Mouse (Mus musculus) forebrain, postnatal 0 days (tissue): Measurements from ENCODE around the gene Crybg2. TPM values are rescaled to one million over a fixed set of nuclear protein-coding genes. Genes with fewer than 3 reads are reported as not detected.

Experiments used
- ATAC-seq: fragments of 200-750 bp; cut with Nextera tagmentation; 2 replicates; pipeline ENCODE4 v1.8.0; 2017; ENCODE audit warnings: mild to moderate bottlenecking, moderate library complexity
- DNase-seq: peaks from one replicate; pipeline ENCODE4 v3.0.0-alpha.2; 2015
- H3K27ac ChIP-seq: fragments of 300-500 bp; sonication (generic); 2 replicates; pipeline ENCODE4 v1.5.1; 2014; ENCODE audit warnings: low read depth, mild to moderate bottlenecking, antibody characterized with exemption, low read length, moderate library complexity, mixed read lengths
- H3K27me3 ChIP-seq: fragments of 300-500 bp; sonication (generic); 2 replicates; pipeline ENCODE4 v1.6.1; 2014; ENCODE audit warnings: mild to moderate bottlenecking, low read length, mixed read lengths; ENCODE audit not compliant: insufficient read depth
- H3K36me3 ChIP-seq: fragments of 300-500 bp; sonication (generic); 2 replicates; pipeline ENCODE4 v1.6.1; 2014; ENCODE audit warnings: mild to moderate bottlenecking, moderate library complexity; ENCODE audit not compliant: insufficient read depth
- H3K4me1 ChIP-seq: fragments of 300-500 bp; sonication (generic); 2 replicates; pipeline ENCODE4 v1.6.1; 2014; ENCODE audit warnings: antibody characterized with exemption; ENCODE audit not compliant: insufficient read depth
- H3K4me2 ChIP-seq: fragments of 300-500 bp; sonication (generic); 2 replicates; pipeline ENCODE4 v1.6.1; 2014; ENCODE audit warnings: low read depth, mild to moderate bottlenecking, moderate library complexity
- H3K4me3 ChIP-seq: fragments of 300-500 bp; sonication (generic); 2 replicates; pipeline ENCODE4 v1.5.1; 2014; ENCODE audit warnings: low read depth, low read length, mixed read lengths
- H3K9ac ChIP-seq: fragments of 300-500 bp; sonication (generic); 2 replicates; pipeline ENCODE4 v1.6.1; 2014; ENCODE audit warnings: mild to moderate bottlenecking
- H3K9me3 ChIP-seq: fragments of 300-500 bp; sonication (generic); 2 replicates; pipeline ENCODE4 v1.6.1; 2016; ENCODE audit warnings: low read length
- CTCF ChIP-seq: sonication (generic); IDR thresholded peaks from 2 replicates; pipeline ENCODE4 v1.5.1; 2016; ENCODE audit warnings: antibody characterized with exemption, control low read depth, low read depth
- WGBS: fragments of 180-500 bp; shearing (Covaris S2); extraction: QIAGEN DNeasy Blood & Tissue Kit; methylation state at CpG from one replicate; pipeline ENCODE4 v1.1.7; 2014; 5-methylcytosine and 5-hydroxymethylcytosine counted together
- polyA plus RNA-seq: library from polyadenylated mRNA; unstranded; fragments of >200 nt; fragmentation: Nextera tagmentation; extraction: Ambion mirVana; gene quantifications from 2 replicates; pipeline ENCODE4 v1.2.1, GENCODE M21; 2015
- total RNA-seq: library from RNA; depleted of rRNA; stranded (reverse); fragments of >200 nt; gene quantifications from 2 replicates; pipeline ENCODE4 v1.2.3, GENCODE M21; 2014

Crybg2 gene
- total and polyA plus RNA-seq, 2 experiments from 2014 or later: 3.4 to 4.5 TPM

GRCm38 (mm10) chr4:134018038-134018778, 42.4 kb upstream of the Crybg2 start:
- Histone ChIP-seq H3K4me3 (peak overlapping the region; percentile 25), H3K27ac (no peak overlapping the region), H3K27me3 (peaks cover 27% of the 10 kb centered on the region), H3K9ac (no peak overlapping the region), H3K4me1 (no peaks in the 10 kb centered on the region; the same call in none of the 2 replicates), H3K36me3 (no peaks in the 10 kb centered on the region), H3K9me3 (no peaks in the 10 kb centered on the region), H3K4me2 (peak overlapping the region; percentile 43)
- ATAC-seq (no peak), DNase-seq (no peak)
- 1% methylated on average over 46 of the region's 46 CpGs for WGBS
- no peak for TF ChIP-seq CTCF

GRCm38 (mm10) chr4:134018779-134019145, 41.9 kb upstream of the Crybg2 start, which contains the start of gene Lin28a:
TSS of gene Lin28a (minus strand) at chr4:134018841.
- no peak within 1 kb of the TSS for H3K27ac ChIP-seq
- no peak within 1 kb of the TSS for H3K9ac ChIP-seq
- no peaks in the 10 kb centered on the region; the same call in none of the 2 replicates for H3K4me1 ChIP-seq
- H3K4me3 ChIP-seq: peak within 1 kb of the TSS; percentile 25
- under 1% methylated on average over 8 of the region's 9 CpGs for WGBS
- TF ChIP-seq CTCF: no peak
- peak within 1 kb of the TSS; percentile 43 for H3K4me2 ChIP-seq
- DNase-seq (no peak), ATAC-seq (no peak)
- H3K27me3 ChIP-seq: peaks cover 27% of the 10 kb centered on the region
- no peaks in the 10 kb centered on the region for H3K36me3 ChIP-seq
- no peaks in the 10 kb centered on the region for H3K9me3 ChIP-seq

- Histone ChIP-seq H3K4me2 (peak overlapping the region; percentile 14), H3K36me3 (no peaks in the 10 kb centered on the region), H3K27ac (no peak overlapping the region), H3K4me3 (no peak overlapping the region; the same call in 1 of the 2 replicates), H3K9ac (no peak overlapping the region), H3K27me3 (peaks cover 27% of the 10 kb centered on the region), H3K9me3 (no peaks in the 10 kb centered on the region), H3K4me1 (no peaks in the 10 kb centered on the region; the same call in none of the 2 replicates)
- WGBS: 2% methylated on average over 5 of the region's 10 CpGs
- no peak for TF ChIP-seq CTCF
- ATAC-seq (no peak), DNase-seq (no peak)
Observed at GRCm38 (mm10) chr4:134019210-134019609, 41.4 kb upstream of the Crybg2 start.

GRCm38 (mm10) chr4:134019641-134020351, 40.8 kb upstream of the Crybg2 start:
- 3% methylated on average over 16 of the region's 16 CpGs for WGBS
- Histone ChIP-seq H3K27ac (no peak overlapping the region), H3K9ac (no peak overlapping the region), H3K27me3 (peaks cover 27% of the 10 kb centered on the region), H3K4me1 (no peaks in the 10 kb centered on the region; the same call in none of the 2 replicates), H3K4me3 (no peak overlapping the region; the same call in 1 of the 2 replicates), H3K36me3 (no peaks in the 10 kb centered on the region), H3K4me2 (peak overlapping the region; percentile 29), H3K9me3 (no peaks in the 10 kb centered on the region)
- DNase-seq (peak; percentile 16), ATAC-seq (no peak; the same call in 1 of the 2 replicates)
- no peak for TF ChIP-seq CTCF

GRCm38 (mm10) chr4:134020621-134021020, 40.0 kb upstream of the Crybg2 start:
- 4% methylated on average over 11 of the region's 11 CpGs for WGBS
- H3K9ac ChIP-seq: no peak overlapping the region
- H3K4me1 ChIP-seq: no peaks in the 10 kb centered on the region; the same call in none of the 2 replicates
- H3K27ac ChIP-seq: no peak overlapping the region
- no peak overlapping the region for H3K4me2 ChIP-seq
- TF ChIP-seq CTCF: no peak
- H3K27me3 ChIP-seq: peaks cover 27% of the 10 kb centered on the region
- DNase-seq: no peak
- no peak overlapping the region for H3K4me3 ChIP-seq
- no peaks in the 10 kb centered on the region for H3K9me3 ChIP-seq
- no peaks in the 10 kb centered on the region for H3K36me3 ChIP-seq
- ATAC-seq: no peak

GRCm38 (mm10) chr4:134025802-134026201, 34.8 kb upstream of the Crybg2 start:
- Histone ChIP-seq H3K4me2 (no peak overlapping the region), H3K36me3 (no peaks in the 10 kb centered on the region), H3K4me3 (no peak overlapping the region), H3K9me3 (no peaks in the 10 kb centered on the region), H3K4me1 (no peaks in the 10 kb centered on the region), H3K9ac (no peak overlapping the region), H3K27me3 (no peaks in the 10 kb centered on the region; the same call in 1 of the 2 replicates), H3K27ac (no peak overlapping the region)
- ATAC-seq (no peak), DNase-seq (no peak)
- WGBS: 29% methylated on average over 9 of the region's 9 CpGs
- no peak for TF ChIP-seq CTCF

- no peak overlapping the region; the same call in 1 of the 2 replicates for H3K9ac ChIP-seq
- no peaks in the 10 kb centered on the region for H3K27me3 ChIP-seq
- H3K36me3 ChIP-seq: no peaks in the 10 kb centered on the region
- H3K4me1 ChIP-seq: no peaks in the 10 kb centered on the region
- H3K9me3 ChIP-seq: no peaks in the 10 kb centered on the region
- no peak overlapping the region for H3K27ac ChIP-seq
- DNase-seq: peak; percentile 88
- 3% methylated on average over 16 of the region's 16 CpGs for WGBS
- peak; percentile 91 for TF ChIP-seq CTCF
- H3K4me3 ChIP-seq: no peak overlapping the region
- H3K4me2 ChIP-seq: peak overlapping the region; percentile 30; the same call in 1 of the 2 replicates
- peak; percentile 78 for ATAC-seq
Observed at GRCm38 (mm10) chr4:134035953-134036352, 24.7 kb upstream of the Crybg2 start.
